Mouse (Mus musculus) kidney, adult 2 months (tissue): ENCODE results near the gene Lef1. TPM values are rescaled to one million over a fixed set of nuclear protein-coding genes. Genes with fewer than 3 reads are reported as not detected.
A peak's percentile ranks its signal among the peaks of the same experiment; 100 is the strongest.

Experiments used
- DNase-seq: peaks from one replicate; pipeline ENCODE4 v3.0.0; 2021
- H3K27ac ChIP-seq: fragments of 200-500 bp; 2 replicates; pipeline ENCODE4 v1.5.1; 2012; ENCODE audit warnings: low read depth, low read length, control low read depth, inconsistent platforms; ENCODE audit not compliant: insufficient read depth
- H3K27me3 ChIP-seq: fragments of 200-500 bp; replicated peaks from 2 replicates; pipeline ENCODE4 v1.6.1; 2012; ENCODE audit warnings: mild to moderate bottlenecking, moderate library complexity, low read length, inconsistent platforms; ENCODE audit not compliant: control insufficient read depth, insufficient read depth
- H3K36me3 ChIP-seq: fragments of 200-500 bp; 2 replicates; pipeline ENCODE4 v1.6.1; 2012; ENCODE audit warnings: mild to moderate bottlenecking, moderate library complexity, low read length, inconsistent platforms; ENCODE audit not compliant: control insufficient read depth, insufficient read depth
- H3K4me1 ChIP-seq: fragments of 200-500 bp; 2 replicates; pipeline ENCODE4 v1.6.1; 2011; ENCODE audit warnings: low read length; ENCODE audit not compliant: control insufficient read depth, insufficient read depth
- H3K4me3 ChIP-seq: fragments of 200-500 bp; 2 replicates; pipeline ENCODE4 v1.5.1; 2011; ENCODE audit warnings: mild to moderate bottlenecking, low read depth, low read length, control low read depth; ENCODE audit not compliant: insufficient read depth
- CTCF ChIP-seq: fragments of 200-500 bp; conservative IDR thresholded peaks from 2 replicates; pipeline ENCODE4 v1.5.1; 2011; ENCODE audit warnings: low read depth, mild to moderate bottlenecking, control low read depth, low read length, moderate library complexity, mixed read lengths; ENCODE audit not compliant: insufficient read depth, insufficient read length
- POLR2A ChIP-seq: fragments of 200-500 bp; IDR thresholded peaks from one replicate; pipeline ENCODE4 v1.6.1; 2011; ENCODE audit warnings: low read depth, low read length, control low read depth
- WGBS: fragments of 180-500 bp; shearing (Covaris S2); methylation state at CpG from one replicate; pipeline ENCODE4 v1.1.7; 2018; 5-methylcytosine and 5-hydroxymethylcytosine counted together
- polyA plus RNA-seq: library from polyadenylated mRNA; depleted of rRNA; stranded (reverse); fragments of >200 nt; gene quantifications from 2 replicates; pipeline ENCODE4 v1.2.3, GENCODE M21; 2012

The Lef1 gene
- polyA plus RNA-seq, 1 experiment: 8.4 TPM

DNA sequence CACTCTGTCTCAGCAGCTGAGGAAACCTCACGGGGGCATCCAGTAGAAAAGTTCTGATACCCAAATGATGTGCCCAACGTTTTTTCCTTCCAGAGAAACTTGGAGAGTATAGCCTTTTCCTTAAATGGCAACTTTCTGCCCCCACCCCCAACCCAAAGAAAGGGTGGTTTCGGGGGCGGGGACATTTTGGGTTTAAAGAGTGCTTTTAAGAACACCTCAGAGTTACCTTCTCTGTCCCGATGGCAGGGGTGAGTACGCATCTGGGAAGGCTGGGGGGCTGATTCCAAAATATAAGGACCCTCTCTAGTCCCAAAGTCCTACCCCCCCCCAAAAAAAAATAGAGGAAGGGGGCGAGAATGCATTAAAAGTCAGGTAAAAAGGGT lies 2.3 kb downstream of the Lef1 start:
- no peak for DNase-seq
- Histone ChIP-seq H3K4me3 (peak overlapping the region; percentile 35; the same call in 1 of the 2 replicates), H3K4me1 (no peaks in the 10 kb centered on the region), H3K36me3 (no peaks in the 10 kb centered on the region), H3K27me3 (peaks cover 20% of the 10 kb centered on the region), H3K27ac (no peak overlapping the region)
- WGBS: 3% methylated on average over 7 of the region's 7 CpGs
- no peak for TF ChIP-seq CTCF
- no peak for TF ChIP-seq POLR2A

DNA sequence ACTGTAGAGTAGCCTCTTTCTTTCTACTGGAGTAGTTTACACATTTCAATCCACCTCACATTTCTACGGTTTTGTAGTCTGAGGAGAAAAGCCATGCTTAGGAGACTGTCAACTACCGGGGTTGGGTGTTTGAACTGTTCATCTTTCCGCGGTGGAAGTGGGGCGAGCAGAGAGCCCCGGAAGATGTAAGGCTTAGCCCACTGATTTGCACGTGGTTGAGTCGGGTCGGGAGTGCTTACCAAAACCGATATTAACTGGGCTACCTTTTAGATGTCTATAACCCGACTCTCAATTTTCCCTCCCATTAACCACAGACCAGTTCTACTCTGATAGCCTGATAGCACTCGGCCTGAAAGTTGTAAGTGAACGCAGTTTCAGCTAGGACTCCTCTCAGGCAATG lies 2.8 kb downstream of the Lef1 start:
- Histone ChIP-seq H3K27me3 (peaks cover 20% of the 10 kb centered on the region), H3K36me3 (no peaks in the 10 kb centered on the region), H3K27ac (no peak overlapping the region), H3K4me3 (no peak overlapping the region), H3K4me1 (no peaks in the 10 kb centered on the region)
- TF ChIP-seq CTCF: no peak
- TF ChIP-seq POLR2A: no peak
- no peak for DNase-seq
- 26% methylated on average over 13 of the region's 13 CpGs for WGBS

DNA sequence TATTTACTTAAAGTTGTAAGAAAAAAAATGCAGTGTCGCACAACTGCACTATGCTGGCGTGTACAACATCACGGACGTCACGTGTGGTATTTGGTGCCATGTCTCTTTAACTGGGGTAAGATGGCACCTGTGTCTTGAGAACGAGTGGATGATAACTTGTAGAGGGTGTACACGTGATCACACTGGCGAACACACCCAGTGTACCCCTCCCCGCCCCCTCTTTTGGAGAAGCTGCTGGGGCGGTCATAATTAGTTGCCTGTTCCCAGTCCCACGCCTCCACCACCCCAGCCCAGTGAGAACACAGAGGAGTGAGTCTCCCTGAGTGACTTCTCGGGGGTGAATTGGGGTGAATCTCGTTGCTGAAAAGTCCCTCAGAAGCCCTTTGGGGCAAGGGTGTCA lies 5.8 kb downstream of the Lef1 start:
- no peak overlapping the region for H3K4me3 ChIP-seq
- no peak for TF ChIP-seq POLR2A
- TF ChIP-seq CTCF: no peak
- 87% methylated on average over 13 of the region's 13 CpGs for WGBS
- DNase-seq: no peak
- H3K27me3 ChIP-seq: peaks cover 7% of the 10 kb centered on the region
- no peaks in the 10 kb centered on the region for H3K4me1 ChIP-seq
- H3K27ac ChIP-seq: no peak overlapping the region
- no peaks in the 10 kb centered on the region for H3K36me3 ChIP-seq

DNA sequence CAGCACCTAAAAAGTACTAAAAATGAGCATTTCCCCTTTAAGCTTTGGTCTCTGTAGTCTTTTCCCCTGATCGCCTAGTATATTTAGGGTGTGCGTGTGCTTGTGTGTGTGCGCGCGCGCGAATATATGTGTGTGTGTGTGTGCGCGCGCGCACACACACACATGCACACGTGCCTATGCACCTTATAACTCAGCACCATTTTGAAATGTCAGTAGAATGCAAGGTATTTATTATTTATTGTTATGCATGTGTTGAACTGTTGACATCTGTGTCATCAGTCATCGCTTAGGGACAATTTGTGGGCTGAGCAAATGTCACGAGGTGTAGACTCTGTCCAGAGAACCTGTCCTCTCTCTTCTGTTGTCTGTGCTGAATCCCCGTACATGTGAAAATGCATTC lies 7.1 kb downstream of the Lef1 start:
- Histone ChIP-seq H3K4me1 (no peaks in the 10 kb centered on the region), H3K27me3 (peaks cover 4% of the 10 kb centered on the region), H3K27ac (no peak overlapping the region), H3K36me3 (no peaks in the 10 kb centered on the region), H3K4me3 (no peak overlapping the region)
- TF ChIP-seq POLR2A (no peak), CTCF (no peak)
- no peak for DNase-seq
- WGBS: 92% methylated on average over 15 of the region's 15 CpGs

- 0 out of 2 replicates have a peak, but pooled peaks cover 3% of the 10 kb centered on the region for H3K27me3 ChIP-seq
- no peak overlapping the region for H3K4me3 ChIP-seq
- no peaks in the 10 kb centered on the region for H3K4me1 ChIP-seq
- H3K27ac ChIP-seq: no peak overlapping the region
- H3K36me3 ChIP-seq: no peaks in the 10 kb centered on the region
- TF ChIP-seq CTCF (no peak), POLR2A (no peak)
- DNase-seq: no peak
- WGBS: 49% methylated on average over 3 of the region's 3 CpGs
These were observed 7.6 kb downstream of the Lef1 start for GRCm38 (mm10) chr3:131117883-131118282.

- WGBS: 82% methylated on average over 10 of the region's 10 CpGs
- H3K4me1 ChIP-seq: no peaks in the 10 kb centered on the region
- DNase-seq: no peak
- H3K27ac ChIP-seq: no peak overlapping the region
- H3K4me3 ChIP-seq: no peak overlapping the region
- H3K27me3 ChIP-seq: no peaks in the 10 kb centered on the region
- no peaks in the 10 kb centered on the region for H3K36me3 ChIP-seq
- TF ChIP-seq CTCF (no peak), POLR2A (no peak)
These were observed 9.2 kb downstream of the Lef1 start for GRCm38 (mm10) chr3:131119435-131119834.

DNA sequence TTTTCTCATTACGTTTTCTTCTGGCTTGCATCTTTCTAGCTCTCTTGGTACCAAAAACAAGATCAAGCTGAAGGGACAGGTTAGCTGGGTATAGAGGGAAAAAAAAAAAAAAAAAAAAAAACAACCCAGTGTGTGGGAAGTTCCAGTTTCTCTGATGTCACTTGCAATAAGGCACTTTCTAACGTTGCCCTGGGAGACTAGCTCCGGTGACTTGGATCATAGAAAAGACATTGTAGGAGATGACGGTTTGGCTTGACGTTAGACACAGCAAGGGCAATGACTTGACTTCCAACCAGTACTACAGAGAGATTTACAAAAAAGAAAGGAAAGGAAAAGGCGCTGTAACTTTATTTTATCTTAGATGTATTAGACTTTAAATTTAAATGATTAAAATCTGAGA lies 13.2 kb downstream of the Lef1 start:
- Histone ChIP-seq H3K36me3 (no peaks in the 10 kb centered on the region), H3K4me1 (no peaks in the 10 kb centered on the region), H3K27ac (no peak overlapping the region), H3K4me3 (no peak overlapping the region), H3K27me3 (no peaks in the 10 kb centered on the region)
- no peak for DNase-seq
- 89% methylated on average over 6 of the region's 6 CpGs for WGBS
- TF ChIP-seq CTCF (no peak), POLR2A (no peak)

GRCm38 (mm10) chr3:131125873-131126272 lies 15.6 kb downstream of the Lef1 start:
- H3K27me3 ChIP-seq: no peaks in the 10 kb centered on the region
- H3K4me1 ChIP-seq: no peaks in the 10 kb centered on the region
- no peak overlapping the region for H3K27ac ChIP-seq
- H3K36me3 ChIP-seq: no peaks in the 10 kb centered on the region
- H3K4me3 ChIP-seq: no peak overlapping the region
- no peak for TF ChIP-seq CTCF
- WGBS: 75% methylated on average over 13 of the region's 13 CpGs
- DNase-seq: no peak
